Mouse (Mus musculus): Measurements from ENCODE around the gene Bet1l. TPM values are rescaled to one million over a fixed set of nuclear protein-coding genes. Genes with fewer than 3 reads are reported as not detected.
A peak's percentile ranks its signal among the peaks of the same experiment; 100 is the strongest.

Bet1l gene
- polyA plus RNA-seq, 1 experiment from 2014 or later = 50.5 TPM

GRCm38 (mm10) chr7:140864761-140865160, 7.4 kb upstream of the Bet1l start:
- no peak overlapping the region for H3K27ac ChIP-seq
- H3K4me1 ChIP-seq (replicated peaks; ENCODE audit: control insufficient read depth, insufficient read depth, low read length) = no peaks in the 10 kb centered on the region; the same call in 1 of the 2 replicates
- ATAC-seq (ENCODE audit: low FRiP score) = no peak
- 93% methylated on average over 12 of the region's 12 CpGs for WGBS
- no peak for DNase-seq (ENCODE audit: low spot score)
- peaks cover 64% of the 10 kb centered on the region for H3K36me3 ChIP-seq (replicated peaks; ENCODE audit: control insufficient read depth, insufficient read depth)
- H3K9me3 ChIP-seq (ENCODE audit: control insufficient read depth, low read length) = no peaks in the 10 kb centered on the region
- H3K27me3 ChIP-seq (ENCODE audit: control insufficient read depth, insufficient read depth, low read length) = no peaks in the 10 kb centered on the region
- no peak overlapping the region for H3K4me3 ChIP-seq (replicated peaks; ENCODE audit: low read length)
- H3K4me2 ChIP-seq (replicated peaks) = no peak overlapping the region
- H3K9ac ChIP-seq = no peak overlapping the region

- no peak for DNase-seq (ENCODE audit: low spot score)
These were observed 3.4 kb upstream of the Bet1l start for GRCm38 (mm10) chr7:140860728-140861127.

GRCm38 (mm10) chr7:140859997-140860396, 2.6 kb upstream of the Bet1l start:
- Histone ChIP-seq H3K9ac (no peak overlapping the region), H3K27ac (no peak overlapping the region), H3K36me3 (replicated peaks; ENCODE audit: control insufficient read depth, insufficient read depth) (peaks cover 65% of the 10 kb centered on the region), H3K9me3 (ENCODE audit: control insufficient read depth, low read length) (no peaks in the 10 kb centered on the region), H3K4me1 (replicated peaks; ENCODE audit: control insufficient read depth, insufficient read depth, low read length) (peaks cover 25% of the 10 kb centered on the region), H3K4me3 (replicated peaks; ENCODE audit: low read length) (no peak overlapping the region), H3K27me3 (ENCODE audit: control insufficient read depth, insufficient read depth, low read length) (no peaks in the 10 kb centered on the region), H3K4me2 (replicated peaks) (no peak overlapping the region)
- DNase-seq (ENCODE audit: low spot score) (no peak), ATAC-seq (ENCODE audit: low FRiP score) (no peak)
- WGBS = 73% methylated on average over 6 of the region's 6 CpGs

More at GRCm38 (mm10) chr7:140860728-140861127, 3.4 kb upstream of the Bet1l start:
- no peak for ATAC-seq (ENCODE audit: low FRiP score)
- H3K9me3 ChIP-seq (ENCODE audit: control insufficient read depth, low read length) = no peaks in the 10 kb centered on the region
- no peaks in the 10 kb centered on the region for H3K27me3 ChIP-seq (ENCODE audit: control insufficient read depth, insufficient read depth, low read length)
- H3K4me1 ChIP-seq (replicated peaks; ENCODE audit: control insufficient read depth, insufficient read depth, low read length) = peaks cover 19% of the 10 kb centered on the region
- peaks cover 71% of the 10 kb centered on the region for H3K36me3 ChIP-seq (replicated peaks; ENCODE audit: control insufficient read depth, insufficient read depth)
- no peak overlapping the region for H3K9ac ChIP-seq
- H3K4me2 ChIP-seq (replicated peaks) = no peak overlapping the region
- no peak overlapping the region for H3K4me3 ChIP-seq (replicated peaks; ENCODE audit: low read length)
- WGBS = 89% methylated on average over 5 of the region's 5 CpGs
- no peak overlapping the region for H3K27ac ChIP-seq

DNA sequence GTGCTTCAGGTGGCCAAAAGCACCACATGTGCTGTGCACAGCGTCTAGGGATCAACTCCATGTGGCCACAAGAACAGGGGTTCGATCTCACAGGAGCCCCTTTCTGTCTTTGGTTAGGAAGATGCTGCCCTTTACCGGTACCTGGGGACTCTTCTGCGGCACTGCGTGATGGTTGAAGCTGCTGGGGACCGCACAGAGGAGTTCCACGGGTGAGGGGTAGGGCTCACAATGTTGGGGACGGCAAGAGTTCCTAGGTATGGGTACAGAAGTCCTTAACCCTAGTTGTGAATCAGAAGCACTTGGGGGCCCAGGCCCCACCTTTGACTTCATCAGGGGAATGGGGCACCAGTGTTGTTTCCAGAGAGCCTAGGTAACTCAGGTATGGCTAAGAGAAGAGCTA, 1.4 kb upstream of the Bet1l start:
- DNase-seq (ENCODE audit: low spot score) = no peak
- Histone ChIP-seq H3K4me1 (replicated peaks; ENCODE audit: control insufficient read depth, insufficient read depth, low read length) (peaks cover 27% of the 10 kb centered on the region), H3K27ac (no peak overlapping the region), H3K9me3 (ENCODE audit: control insufficient read depth, low read length) (no peaks in the 10 kb centered on the region), H3K4me3 (replicated peaks; ENCODE audit: low read length) (peak overlapping the region; percentile 83), H3K4me2 (replicated peaks) (peak overlapping the region; percentile 83), H3K9ac (peak overlapping the region; percentile 38; the same call in 1 of the 2 replicates), H3K36me3 (replicated peaks; ENCODE audit: control insufficient read depth, insufficient read depth) (peaks cover 64% of the 10 kb centered on the region), H3K27me3 (ENCODE audit: control insufficient read depth, insufficient read depth, low read length) (no peaks in the 10 kb centered on the region)
- no peak for ATAC-seq (ENCODE audit: low FRiP score)
- 94% methylated on average over 8 of the region's 8 CpGs for WGBS

GRCm38 (mm10) chr7:140856785-140857549, 410 bp downstream of the Bet1l start, which contains the start of gene Ric8a:
Gene Ric8a, plus strand, starts transcription at chr7:140856957.
- H3K27me3 ChIP-seq (ENCODE audit: control insufficient read depth, insufficient read depth, low read length) = no peaks in the 10 kb centered on the region
- peak within 1 kb of the TSS; percentile 83 for H3K4me2 ChIP-seq (replicated peaks)
- H3K4me3 ChIP-seq (replicated peaks; ENCODE audit: low read length) = peak within 1 kb of the TSS; percentile 83
- peak within 1 kb of the TSS; percentile 89 for H3K27ac ChIP-seq
- H3K9ac ChIP-seq = peak within 1 kb of the TSS; percentile 97
- DNase-seq (ENCODE audit: low spot score) (peak; percentile 70), ATAC-seq (ENCODE audit: low FRiP score) (peak; percentile 78)
- 0% methylated on average over 49 of the region's 50 CpGs for WGBS
- H3K36me3 ChIP-seq (replicated peaks; ENCODE audit: control insufficient read depth, insufficient read depth) = peaks cover 64% of the 10 kb centered on the region
- H3K9me3 ChIP-seq (ENCODE audit: control insufficient read depth, low read length) = no peaks in the 10 kb centered on the region
- peaks cover 27% of the 10 kb centered on the region for H3K4me1 ChIP-seq (replicated peaks; ENCODE audit: control insufficient read depth, insufficient read depth, low read length)

GRCm38 (mm10) chr7:140855860-140856784, 1.3 kb downstream of the Bet1l start, which contains the start of gene Gm45785:
Gene Gm45785, minus strand, starts transcription at chr7:140856331.
- peaks cover 27% of the 10 kb centered on the region for H3K4me1 ChIP-seq (replicated peaks; ENCODE audit: control insufficient read depth, insufficient read depth, low read length)
- H3K36me3 ChIP-seq (replicated peaks; ENCODE audit: control insufficient read depth, insufficient read depth) = peaks cover 63% of the 10 kb centered on the region
- H3K27ac ChIP-seq = peak within 1 kb of the TSS; percentile 89
- peak; percentile 87 for DNase-seq (ENCODE audit: low spot score)
- H3K9ac ChIP-seq = peak within 1 kb of the TSS; percentile 97
- no peaks in the 10 kb centered on the region for H3K9me3 ChIP-seq (ENCODE audit: control insufficient read depth, low read length)
- 2% methylated on average over 51 of the region's 51 CpGs for WGBS
- H3K4me2 ChIP-seq (replicated peaks) = peak within 1 kb of the TSS; percentile 83
- peak within 1 kb of the TSS; percentile 83 for H3K4me3 ChIP-seq (replicated peaks; ENCODE audit: low read length)
- ATAC-seq (ENCODE audit: low FRiP score) = peak; percentile 75
- no peaks in the 10 kb centered on the region for H3K27me3 ChIP-seq (ENCODE audit: control insufficient read depth, insufficient read depth, low read length)

DNA sequence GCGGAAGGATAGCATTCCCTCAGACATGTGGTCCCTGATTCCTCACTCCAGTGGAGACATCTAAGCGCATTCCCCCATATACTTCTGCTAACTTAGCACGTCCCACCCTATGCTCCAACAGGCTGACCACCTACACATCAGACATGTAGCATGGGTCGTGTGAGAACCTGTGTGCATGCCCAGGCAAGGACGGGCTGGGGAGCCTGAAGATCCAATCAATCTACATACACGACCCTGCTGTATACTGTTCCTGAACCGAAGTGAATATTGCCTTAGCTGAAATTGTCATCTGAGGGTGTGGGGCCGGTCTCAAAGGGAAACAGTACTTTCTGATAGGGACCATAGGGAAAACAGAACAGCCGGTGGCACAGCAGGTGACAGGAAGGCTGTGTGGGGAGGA, 2.2 kb downstream of the Bet1l start:
- Histone ChIP-seq H3K4me1 (replicated peaks; ENCODE audit: control insufficient read depth, insufficient read depth, low read length) (peaks cover 27% of the 10 kb centered on the region), H3K9me3 (ENCODE audit: control insufficient read depth, low read length) (no peaks in the 10 kb centered on the region), H3K9ac (peak overlapping the region; percentile 97), H3K4me2 (replicated peaks) (peak overlapping the region; percentile 83), H3K27me3 (ENCODE audit: control insufficient read depth, insufficient read depth, low read length) (no peaks in the 10 kb centered on the region), H3K4me3 (replicated peaks; ENCODE audit: low read length) (peak overlapping the region; percentile 83), H3K27ac (no peak overlapping the region), H3K36me3 (replicated peaks; ENCODE audit: control insufficient read depth, insufficient read depth) (peaks cover 54% of the 10 kb centered on the region)
- DNase-seq (ENCODE audit: low spot score) = no peak
- whole genome bisulfite sequencing = 81% methylated on average over 9 of the region's 9 CpGs
- ATAC-seq (ENCODE audit: low FRiP score) = no peak

- DNase-seq (ENCODE audit: low spot score) (no peak), ATAC-seq (ENCODE audit: low FRiP score) (no peak)
- Histone ChIP-seq H3K27me3 (ENCODE audit: control insufficient read depth, insufficient read depth, low read length) (no peaks in the 10 kb centered on the region), H3K4me1 (replicated peaks; ENCODE audit: control insufficient read depth, insufficient read depth, low read length) (peaks cover 27% of the 10 kb centered on the region), H3K4me3 (replicated peaks; ENCODE audit: low read length) (no peak overlapping the region), H3K9me3 (ENCODE audit: control insufficient read depth, low read length) (no peaks in the 10 kb centered on the region), H3K9ac (no peak overlapping the region), H3K4me2 (replicated peaks) (no peak overlapping the region), H3K27ac (no peak overlapping the region), H3K36me3 (replicated peaks; ENCODE audit: control insufficient read depth, insufficient read depth) (peaks cover 48% of the 10 kb centered on the region)
- 95% methylated on average over 18 of the region's 18 CpGs for WGBS
These were observed 2.9 kb downstream of the Bet1l start for GRCm38 (mm10) chr7:140854483-140854882.

- Histone ChIP-seq H3K36me3 (replicated peaks; ENCODE audit: control insufficient read depth, insufficient read depth) (peaks cover 37% of the 10 kb centered on the region), H3K4me2 (replicated peaks) (no peak overlapping the region), H3K27ac (no peak overlapping the region), H3K9me3 (ENCODE audit: control insufficient read depth, low read length) (no peaks in the 10 kb centered on the region), H3K9ac (no peak overlapping the region), H3K4me3 (replicated peaks; ENCODE audit: low read length) (no peak overlapping the region), H3K27me3 (ENCODE audit: control insufficient read depth, insufficient read depth, low read length) (no peaks in the 10 kb centered on the region), H3K4me1 (replicated peaks; ENCODE audit: control insufficient read depth, insufficient read depth, low read length) (peaks cover 16% of the 10 kb centered on the region)
- WGBS = 86% methylated on average over 9 of the region's 9 CpGs
- DNase-seq (ENCODE audit: low spot score) (no peak), ATAC-seq (ENCODE audit: low FRiP score) (no peak)
These were observed 4.0 kb downstream of the Bet1l start for GRCm38 (mm10) chr7:140853386-140853785.

All from hindbrain, embryonic 14.5 days (tissue).